Mouse (Mus musculus) limb, embryonic 11.5 days (tissue): ENCODE measurements around the gene Cldn20. TPM values are rescaled to one million over a fixed set of nuclear protein-coding genes. Genes with fewer than 3 reads are reported as not detected.

Experiments
- ATAC-seq: fragments of 200-750 bp; cut with Nextera tagmentation; 2 replicates; pipeline ENCODE4 v1.8.0; 2017; ENCODE audit warnings: low read depth; ENCODE audit not compliant: insufficient number of reproducible peaks, low FRiP score, low TSS enrichment
- DNase-seq: peaks from one replicate; pipeline ENCODE4 v3.0.0-alpha.2; 2015; ENCODE audit warnings: low spot score
- H3K27ac ChIP-seq: fragments of 300-500 bp; sonication (generic); replicated peaks from 2 replicates; pipeline ENCODE4 v1.5.1; 2014; ENCODE audit warnings: low read depth, mild to moderate bottlenecking, low read length
- H3K27me3 ChIP-seq: fragments of 300-500 bp; sonication (generic); 2 replicates; pipeline ENCODE4 v1.6.1; 2014; ENCODE audit warnings: mild to moderate bottlenecking, low read length, mixed read lengths; ENCODE audit not compliant: control insufficient read depth, insufficient read depth
- H3K36me3 ChIP-seq: fragments of 300-500 bp; sonication (generic); 2 replicates; pipeline ENCODE4 v1.6.1; 2014; ENCODE audit warnings: mild to moderate bottlenecking, low read length, moderate library complexity, mixed read lengths; ENCODE audit not compliant: control insufficient read depth, insufficient read depth
- H3K4me1 ChIP-seq: fragments of 300-500 bp; sonication (generic); 2 replicates; pipeline ENCODE4 v1.6.1; 2014; ENCODE audit warnings: low read length, mixed read lengths; ENCODE audit not compliant: control insufficient read depth, insufficient read depth
- H3K4me2 ChIP-seq: fragments of 300-500 bp; sonication (generic); 2 replicates; pipeline ENCODE4 v1.6.1; 2014; ENCODE audit warnings: low read depth, mild to moderate bottlenecking, moderate library complexity; ENCODE audit not compliant: severe bottlenecking
- H3K4me3 ChIP-seq: fragments of 300-500 bp; sonication (generic); 2 replicates; pipeline ENCODE4 v1.5.1; 2014; ENCODE audit warnings: low read depth, low read length
- H3K9ac ChIP-seq: fragments of 300-500 bp; sonication (generic); 2 replicates; pipeline ENCODE4 v1.6.1; 2014; ENCODE audit warnings: mild to moderate bottlenecking, low read length
- H3K9me3 ChIP-seq: fragments of 300-500 bp; sonication (generic); 2 replicates; pipeline ENCODE4 v1.6.1; 2016; ENCODE audit warnings: low read length; ENCODE audit not compliant: control insufficient read depth
- WGBS: fragments of 180-500 bp; shearing (Covaris S2); extraction: QIAGEN DNeasy Blood & Tissue Kit; methylation state at CpG from one replicate; pipeline ENCODE4 v1.1.7; 2014; 5-methylcytosine and 5-hydroxymethylcytosine counted together
- polyA plus RNA-seq: library from polyadenylated mRNA; unstranded; fragments of >200 nt; fragmentation: Nextera tagmentation; extraction: Ambion mirVana; gene quantifications from 2 replicates; pipeline ENCODE4 v1.2.1, GENCODE M21; 2014

The Cldn20 gene
- polyA plus RNA-seq: 0.48 TPM in 1 of 2 replicates, not detected in the other

- Histone ChIP-seq H3K4me2 (no peak within 1 kb of the TSS), H3K36me3 (no peaks in the 10 kb centered on the region), H3K9me3 (no peaks in the 10 kb centered on the region), H3K4me1 (no peaks in the 10 kb centered on the region), H3K27ac (no peak within 1 kb of the TSS), H3K9ac (no peak within 1 kb of the TSS), H3K27me3 (no peaks in the 10 kb centered on the region), H3K4me3 (no peak within 1 kb of the TSS)
- WGBS: 90% methylated on average over 4 of the region's 4 CpGs
- DNase-seq: no peak
- no peak for ATAC-seq
Measured at GRCm38 (mm10) chr17:3532254-3532653, at the start of gene Cldn20. Cldn20 (plus strand) TSS chr17:3532554.

- Histone ChIP-seq H3K27me3 (no peaks in the 10 kb centered on the region), H3K4me2 (no peak overlapping the region), H3K36me3 (no peaks in the 10 kb centered on the region), H3K9me3 (no peaks in the 10 kb centered on the region), H3K4me3 (no peak overlapping the region), H3K4me1 (no peaks in the 10 kb centered on the region), H3K9ac (no peak overlapping the region), H3K27ac (no peak overlapping the region)
- 89% methylated on average over 8 of the region's 8 CpGs for WGBS
- DNase-seq (no peak), ATAC-seq (no peak)
Measured at GRCm38 (mm10) chr17:3483091-3483490, 49.3 kb upstream of the Cldn20 start.

GRCm38 (mm10) chr17:3485851-3486250, 46.5 kb upstream of the Cldn20 start:
- no peaks in the 10 kb centered on the region for H3K36me3 ChIP-seq
- no peak for DNase-seq
- ATAC-seq: no peak
- WGBS: 79% methylated on average over 7 of the region's 7 CpGs
- H3K9ac ChIP-seq: no peak overlapping the region
- no peaks in the 10 kb centered on the region for H3K27me3 ChIP-seq
- no peak overlapping the region for H3K4me3 ChIP-seq
- H3K4me1 ChIP-seq: no peaks in the 10 kb centered on the region
- H3K4me2 ChIP-seq: no peak overlapping the region
- no peaks in the 10 kb centered on the region for H3K9me3 ChIP-seq
- H3K27ac ChIP-seq: no peak overlapping the region

GRCm38 (mm10) chr17:3487211-3487610, 45.1 kb upstream of the Cldn20 start:
- no peak overlapping the region for H3K4me3 ChIP-seq
- DNase-seq (no peak), ATAC-seq (no peak)
- no peak overlapping the region for H3K27ac ChIP-seq
- H3K27me3 ChIP-seq: no peaks in the 10 kb centered on the region
- H3K9me3 ChIP-seq: no peaks in the 10 kb centered on the region
- no peak overlapping the region for H3K9ac ChIP-seq
- H3K4me1 ChIP-seq: no peaks in the 10 kb centered on the region
- H3K36me3 ChIP-seq: no peaks in the 10 kb centered on the region
- WGBS: 92% methylated on average over 4 of the region's 4 CpGs
- no peak overlapping the region for H3K4me2 ChIP-seq

- Histone ChIP-seq H3K9ac (no peak overlapping the region), H3K4me1 (no peaks in the 10 kb centered on the region), H3K36me3 (no peaks in the 10 kb centered on the region), H3K27me3 (no peaks in the 10 kb centered on the region), H3K4me3 (no peak overlapping the region), H3K9me3 (no peaks in the 10 kb centered on the region), H3K4me2 (no peak overlapping the region), H3K27ac (no peak overlapping the region)
- WGBS: 82% methylated on average over 12 of the region's 12 CpGs
- DNase-seq: no peak
- no peak for ATAC-seq
Measured at GRCm38 (mm10) chr17:3487721-3488601, 44.4 kb upstream of the Cldn20 start.

GRCm38 (mm10) chr17:3490216-3490895, 42.0 kb upstream of the Cldn20 start:
- Histone ChIP-seq H3K4me2 (no peak overlapping the region), H3K9me3 (no peaks in the 10 kb centered on the region), H3K4me3 (no peak overlapping the region), H3K9ac (no peak overlapping the region), H3K4me1 (no peaks in the 10 kb centered on the region), H3K27ac (no peak overlapping the region), H3K27me3 (no peaks in the 10 kb centered on the region), H3K36me3 (no peaks in the 10 kb centered on the region)
- WGBS: 85% methylated on average over 11 of the region's 11 CpGs
- no peak for ATAC-seq
- no peak for DNase-seq

- DNase-seq: no peak
- ATAC-seq: no peak
- 69% methylated on average over 5 of the region's 5 CpGs for WGBS
Measured at GRCm38 (mm10) chr17:3491065-3491464, 41.3 kb upstream of the Cldn20 start.

GRCm38 (mm10) chr17:3491667-3492066, 40.7 kb upstream of the Cldn20 start:
- Histone ChIP-seq H3K9me3 (no peaks in the 10 kb centered on the region), H3K4me2 (no peak overlapping the region), H3K9ac (no peak overlapping the region), H3K27me3 (no peaks in the 10 kb centered on the region), H3K4me3 (no peak overlapping the region), H3K4me1 (no peaks in the 10 kb centered on the region), H3K27ac (no peak overlapping the region), H3K36me3 (no peaks in the 10 kb centered on the region)
- ATAC-seq (no peak), DNase-seq (no peak)
- 88% methylated on average over 6 of the region's 6 CpGs for WGBS

More at GRCm38 (mm10) chr17:3491065-3491464, 41.3 kb upstream of the Cldn20 start:
- Histone ChIP-seq H3K36me3 (no peaks in the 10 kb centered on the region), H3K27me3 (no peaks in the 10 kb centered on the region), H3K27ac (no peak overlapping the region), H3K4me1 (no peaks in the 10 kb centered on the region), H3K9ac (no peak overlapping the region), H3K4me3 (no peak overlapping the region), H3K9me3 (no peaks in the 10 kb centered on the region), H3K4me2 (no peak overlapping the region)
